Mouse (Mus musculus): ENCODE measurements around the gene Atoh7.
"Not testable (repeated sequence)": the region's sequence is repeated elsewhere in the genome, so short reads cannot be mapped to it uniquely, and the experiment has no call there.

Gene Atoh7

DNA sequence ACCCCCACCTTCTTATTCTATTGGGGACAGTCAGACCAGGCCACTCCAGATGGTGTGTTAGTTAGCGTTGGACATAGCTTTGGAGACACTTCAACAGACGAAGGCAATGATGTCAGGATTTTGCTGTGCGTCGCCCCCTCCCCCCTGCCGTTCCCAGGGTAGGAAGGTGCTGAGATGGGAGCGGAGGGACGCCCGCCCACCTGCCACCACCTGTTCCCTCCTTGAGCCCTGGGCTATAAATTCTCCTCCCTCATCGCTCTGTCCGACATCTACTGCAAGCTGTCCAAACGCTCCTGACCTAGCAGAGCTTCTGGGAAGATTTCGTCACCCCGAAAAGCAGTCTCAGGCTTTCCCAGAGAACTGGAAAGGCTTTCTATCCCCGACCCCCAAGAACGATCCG lies at the start of gene Atoh7:
Gene Atoh7 (plus strand): TSS at position 131 of the 400 bp plus-strand sequence.
- DNase-seq (ENCODE audit: low spot score in 2 of 2) = no peak

DNA sequence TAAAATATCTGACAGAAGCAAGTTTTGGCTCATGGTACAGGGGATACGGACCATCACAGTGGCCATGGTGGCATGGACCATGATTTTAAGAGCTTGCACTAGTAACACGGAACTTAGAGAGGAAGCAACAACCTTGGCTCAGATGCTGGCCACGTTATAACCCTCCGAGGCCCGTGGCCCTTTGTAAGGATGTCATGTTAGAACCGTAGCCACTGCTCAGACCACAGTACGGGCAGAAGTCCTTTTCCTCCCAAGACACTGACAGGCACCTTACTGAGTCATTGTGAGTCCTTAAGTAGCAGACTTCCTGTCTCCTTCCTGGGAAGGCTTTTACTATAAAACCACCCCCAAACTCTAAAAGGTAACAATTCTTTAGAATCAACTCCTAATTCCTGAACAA lies 48.2 kb upstream of the Atoh7 start:
- no peak for DNase-seq (ENCODE audit: low spot score in 2 of 2)

DNA sequence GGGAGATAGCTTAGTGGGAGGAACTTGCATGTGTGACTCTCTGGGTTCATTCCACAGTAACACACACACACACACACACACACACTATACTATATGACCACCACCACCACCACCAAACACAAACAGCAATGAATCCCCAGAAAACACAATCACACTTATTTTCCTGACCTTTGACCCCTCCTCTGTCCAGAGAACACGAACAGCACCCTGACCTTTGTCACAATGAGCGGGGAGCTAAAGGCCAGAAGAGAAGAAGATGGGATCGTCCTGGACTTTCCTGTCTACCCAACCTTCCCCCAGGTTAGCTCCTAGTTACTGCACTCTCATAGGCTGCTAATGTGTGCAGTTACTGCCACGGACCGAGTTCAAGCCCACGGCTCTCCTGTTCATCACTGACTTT lies 47.4 kb upstream of the Atoh7 start:
- no peak for DNase-seq (ENCODE audit: low spot score in 2 of 2)

DNA sequence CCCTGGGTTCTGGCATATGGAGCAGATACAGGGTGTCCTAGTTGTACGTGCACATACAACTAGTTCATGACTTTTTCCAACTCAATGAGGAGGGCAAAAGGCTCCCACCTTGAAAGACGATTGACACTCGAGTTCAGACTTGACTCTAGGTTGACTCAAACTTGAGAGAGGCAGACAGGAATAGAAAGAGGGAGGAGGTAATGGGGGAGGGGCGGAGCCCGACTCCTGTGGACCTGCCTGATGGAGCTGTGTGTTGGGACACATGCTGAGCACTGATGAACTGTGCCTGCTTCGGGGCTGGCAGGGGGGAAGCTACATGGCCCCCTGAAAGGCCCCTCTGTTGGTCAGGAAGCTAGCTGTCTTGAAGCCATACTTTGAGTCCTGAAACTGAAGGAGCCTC lies 46.4 kb upstream of the Atoh7 start:
- DNase-seq (ENCODE audit: low spot score in 2 of 2) = no peak

DNA sequence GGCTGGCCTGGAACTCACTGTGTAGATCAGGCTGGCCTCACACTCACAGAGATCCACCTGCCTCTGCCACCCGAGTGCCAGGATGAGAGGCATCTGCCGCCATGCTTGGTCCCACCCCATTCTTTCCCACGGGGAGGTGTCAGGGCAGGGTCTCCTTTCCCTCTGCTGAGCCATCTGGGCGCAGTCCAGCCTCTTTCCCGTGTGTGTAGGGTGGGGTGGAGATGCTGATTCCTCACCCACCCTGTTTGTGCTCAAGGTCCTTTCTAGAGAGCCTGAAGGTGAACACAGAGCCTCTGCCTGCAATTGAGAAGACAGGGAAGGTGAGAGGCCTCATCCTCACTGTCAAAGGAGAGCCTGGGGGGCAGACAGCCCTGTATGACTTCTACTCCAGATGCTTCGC lies 45.4 kb upstream of the Atoh7 start:
- DNase-seq (ENCODE audit: low spot score in 2 of 2) = not testable (repeated sequence)

DNA sequence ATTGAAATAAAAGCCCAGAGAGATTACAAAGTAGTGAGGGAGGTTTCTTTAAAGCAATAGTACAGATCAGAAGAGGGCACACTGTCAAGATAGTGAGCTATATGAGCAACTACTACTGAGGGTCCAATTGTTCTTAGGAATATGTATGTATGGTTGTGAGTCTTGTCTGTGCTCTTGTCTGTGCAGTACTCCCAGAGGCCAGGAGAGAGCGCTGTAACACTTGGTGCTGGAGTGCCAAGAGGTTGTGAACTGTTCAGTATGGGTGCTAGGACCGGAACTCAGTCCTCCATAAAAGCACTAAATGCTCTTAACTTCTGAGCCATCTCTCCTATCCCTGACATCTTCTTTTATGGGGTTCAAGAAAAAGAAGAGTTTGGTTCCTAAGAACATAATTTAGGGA lies 44.9 kb upstream of the Atoh7 start:
- no peak for DNase-seq (ENCODE audit: low spot score in 2 of 2)

DNA sequence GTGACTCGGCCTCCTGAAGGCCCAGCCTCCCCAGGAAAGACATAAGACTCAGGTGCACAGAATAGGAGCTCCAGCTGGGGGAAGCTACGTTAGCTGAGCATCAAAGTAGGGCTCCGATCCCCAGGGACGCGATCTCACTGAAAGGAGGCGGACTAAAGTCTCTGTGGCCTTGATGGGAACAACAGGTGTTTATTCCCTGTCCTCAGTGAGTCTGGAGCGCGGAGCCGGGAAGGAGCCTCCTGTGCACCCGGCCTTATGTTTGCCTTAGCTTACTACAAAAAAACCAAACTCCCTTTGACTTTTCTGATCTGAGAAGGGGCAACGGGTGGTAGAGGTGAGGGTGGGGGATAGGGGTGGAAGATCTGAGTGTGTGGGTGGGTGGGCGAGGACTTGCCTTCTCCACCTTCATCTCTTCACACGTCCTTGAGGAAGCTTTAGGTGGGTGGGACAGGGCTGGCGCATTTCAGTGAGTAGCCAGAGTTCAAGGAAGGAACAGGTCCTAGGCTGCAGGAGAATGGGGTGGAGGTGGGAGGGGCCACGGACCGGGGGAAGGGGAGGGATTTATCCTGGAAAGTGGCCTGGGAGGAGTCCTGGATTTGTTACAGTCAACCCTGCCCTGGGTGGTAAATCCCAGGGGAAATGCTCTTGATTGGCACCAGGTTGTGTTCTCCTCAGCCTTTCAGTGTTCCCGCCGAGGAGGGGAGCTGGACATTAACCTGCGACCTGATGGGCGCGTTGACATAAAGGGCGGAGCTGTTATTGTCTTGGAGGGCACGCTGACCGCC lies 42.3 kb upstream of the Atoh7 start:
- no peak for DNase-seq (ENCODE audit: low spot score in 2 of 2)

DNA sequence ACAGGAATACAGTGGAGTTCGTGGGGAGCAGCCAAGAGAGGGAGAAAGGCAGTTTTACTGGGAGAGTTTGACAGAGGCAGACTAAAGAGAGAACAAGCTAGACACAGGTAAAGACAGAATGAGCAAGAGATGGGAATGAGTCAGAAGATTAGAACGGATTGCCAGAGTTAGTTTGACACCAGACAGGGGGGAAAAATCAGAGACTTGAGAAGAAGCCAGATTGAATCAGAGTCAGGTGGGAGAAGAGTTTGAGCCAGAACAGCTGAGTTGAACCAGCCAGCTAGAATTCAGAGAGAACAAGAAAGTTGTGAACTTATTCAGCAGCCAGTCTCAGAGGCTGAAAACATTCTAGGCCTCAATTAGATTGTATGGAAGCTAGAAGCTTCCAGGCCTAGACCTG lies 39.6 kb upstream of the Atoh7 start, which contains the start of gene Pbld1:
Gene Pbld1 (plus strand): TSS at position 301 of the 400 bp plus-strand sequence.
- no peak for DNase-seq (ENCODE audit: low spot score in 2 of 2)

DNA sequence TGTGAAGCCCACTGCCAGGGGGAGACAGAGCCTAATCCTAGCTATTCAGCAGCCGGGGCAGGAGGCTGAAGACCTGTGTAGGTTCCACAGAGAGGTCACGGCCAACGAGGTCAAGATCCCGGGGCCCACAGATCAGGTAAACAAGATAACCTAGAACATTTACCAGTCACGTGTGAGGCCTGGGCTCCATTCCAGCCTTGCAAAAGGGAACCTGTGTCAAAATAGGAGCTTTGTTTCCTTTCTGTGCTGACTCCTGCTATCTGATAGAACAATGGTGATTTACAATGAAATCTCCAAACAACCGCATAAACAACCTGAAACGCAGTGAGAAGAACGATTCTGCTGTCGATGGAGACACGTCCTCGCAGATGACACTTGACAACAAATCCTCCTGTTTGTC lies 39.0 kb upstream of the Atoh7 start:
- DNase-seq (ENCODE audit: low spot score in 2 of 2) = no peak

DNA sequence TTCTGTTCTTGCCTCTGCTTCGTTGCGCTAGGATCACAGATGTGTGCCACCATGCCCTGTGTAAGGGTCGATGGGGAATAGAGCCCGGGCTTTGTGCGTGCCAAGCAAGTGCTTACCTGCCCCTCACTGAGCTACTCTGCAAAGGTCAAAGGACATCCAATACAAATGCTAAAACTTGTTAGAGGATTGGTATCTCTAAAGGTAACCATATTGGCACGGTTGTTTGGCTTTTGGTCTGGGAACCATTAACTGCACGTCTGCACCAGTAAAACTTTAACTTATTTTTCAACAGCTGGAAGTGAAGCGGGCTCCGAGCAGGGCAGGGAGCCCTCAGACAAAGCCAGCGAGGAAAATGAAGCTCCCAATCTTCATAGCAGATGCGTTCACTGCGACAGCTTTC lies 38.2 kb upstream of the Atoh7 start:
- DNase-seq (ENCODE audit: low spot score in 2 of 2) = no peak

DNA sequence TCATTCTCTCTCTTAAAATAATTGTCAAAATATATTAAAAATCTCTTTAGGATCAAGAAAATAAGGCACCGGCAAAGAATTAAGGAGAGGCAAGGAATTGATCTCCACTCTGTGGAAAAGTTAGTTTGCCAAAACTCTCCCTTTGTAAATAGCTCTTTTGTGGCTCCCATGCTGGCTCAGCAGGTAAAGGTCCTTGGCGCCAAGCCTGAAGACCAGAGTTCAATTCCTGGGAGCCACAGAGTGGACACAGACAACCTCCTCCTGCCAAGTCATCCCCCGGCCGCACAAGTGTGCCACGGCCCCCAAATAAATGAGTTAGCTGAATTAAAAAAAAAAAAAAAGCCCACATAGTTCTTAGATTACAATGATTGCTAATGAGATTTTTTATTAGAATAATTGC lies 36.8 kb upstream of the Atoh7 start:
- no peak for DNase-seq (ENCODE audit: low spot score in 2 of 2)

DNA sequence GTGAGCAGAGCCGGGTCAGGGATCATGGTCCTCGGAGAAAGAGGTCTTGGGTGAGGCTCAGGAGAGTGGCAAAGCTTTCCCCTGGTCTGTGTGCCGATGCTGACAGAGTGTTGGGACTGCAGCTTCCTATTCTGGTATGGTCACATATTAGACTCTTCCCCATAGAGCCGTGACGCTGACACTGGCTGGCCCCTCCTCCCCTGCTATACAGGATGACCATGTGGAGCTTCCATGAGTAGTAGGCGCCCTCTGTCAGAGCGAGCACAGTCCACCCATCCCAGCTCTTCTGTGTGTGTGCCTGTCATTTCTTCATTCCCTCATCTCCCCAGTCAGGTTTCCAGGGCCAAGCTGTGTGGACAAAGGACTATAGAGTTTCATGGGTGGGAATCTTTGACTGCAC lies 36.1 kb upstream of the Atoh7 start:
- DNase-seq (ENCODE audit: low spot score in 2 of 2) = no peak

DNA sequence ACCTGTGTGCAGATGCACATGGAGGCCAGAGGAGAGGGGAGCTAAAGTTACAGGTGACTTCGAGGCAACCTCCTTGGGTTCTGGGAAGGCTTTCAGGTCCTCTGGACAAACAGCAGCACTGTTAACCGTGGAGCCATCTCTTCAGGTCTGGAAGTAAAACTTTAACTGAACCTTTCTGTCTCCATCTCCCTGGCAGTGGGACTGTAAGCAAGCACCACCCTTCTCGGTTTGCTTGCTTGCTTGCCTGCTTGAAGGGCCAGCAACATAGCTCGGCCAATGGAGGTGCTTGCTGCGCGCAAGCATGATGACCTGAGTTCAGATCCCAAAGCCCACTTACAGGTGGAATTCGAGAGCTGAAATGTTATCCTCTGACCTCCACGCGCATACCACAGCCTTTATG lies 34.9 kb upstream of the Atoh7 start:
- DNase-seq (ENCODE audit: low spot score in 2 of 2) = no peak

DNA sequence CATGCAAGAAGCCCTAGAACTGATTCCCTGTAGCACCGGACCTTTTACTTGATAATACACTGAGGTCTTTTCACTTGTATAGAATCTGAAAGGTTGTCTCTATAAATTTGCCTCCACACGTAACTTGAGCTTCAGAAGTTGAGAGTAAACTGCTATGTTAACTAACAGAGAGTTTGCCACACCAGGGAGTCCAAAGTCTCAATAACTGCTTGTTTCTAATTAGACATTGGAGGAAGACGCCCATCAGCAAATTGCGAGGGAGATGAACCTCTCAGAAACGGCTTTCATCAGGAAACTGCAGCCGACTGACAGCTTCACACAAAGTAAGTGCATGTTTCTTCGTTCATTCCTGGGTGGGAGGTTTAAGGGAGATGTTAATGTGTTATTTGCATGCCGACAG lies 33.9 kb upstream of the Atoh7 start:
- DNase-seq (ENCODE audit: low spot score in 2 of 2) = no peak

DNA sequence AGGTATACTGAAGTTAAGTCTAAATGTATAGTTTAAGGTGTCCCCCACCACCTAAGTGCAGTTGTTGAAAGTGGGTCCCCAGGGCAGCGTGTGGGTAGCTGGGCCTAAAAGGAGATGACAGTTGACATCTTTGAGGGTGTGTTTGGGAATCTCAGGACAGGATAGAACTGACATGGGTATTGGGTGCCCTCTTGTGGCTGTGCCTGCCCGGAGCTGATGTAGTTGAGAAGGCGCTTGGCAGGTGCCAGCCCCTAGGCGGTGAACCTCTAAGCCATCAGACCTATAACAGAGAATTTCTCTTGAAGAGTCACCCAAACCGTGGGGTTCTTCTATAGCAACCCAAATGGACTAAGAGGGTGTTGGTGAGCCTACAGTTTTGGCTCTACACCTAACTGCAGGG lies 33.5 kb upstream of the Atoh7 start:
- DNase-seq (ENCODE audit: low spot score in 2 of 2) = peak; percentile 63 to 67

DNA sequence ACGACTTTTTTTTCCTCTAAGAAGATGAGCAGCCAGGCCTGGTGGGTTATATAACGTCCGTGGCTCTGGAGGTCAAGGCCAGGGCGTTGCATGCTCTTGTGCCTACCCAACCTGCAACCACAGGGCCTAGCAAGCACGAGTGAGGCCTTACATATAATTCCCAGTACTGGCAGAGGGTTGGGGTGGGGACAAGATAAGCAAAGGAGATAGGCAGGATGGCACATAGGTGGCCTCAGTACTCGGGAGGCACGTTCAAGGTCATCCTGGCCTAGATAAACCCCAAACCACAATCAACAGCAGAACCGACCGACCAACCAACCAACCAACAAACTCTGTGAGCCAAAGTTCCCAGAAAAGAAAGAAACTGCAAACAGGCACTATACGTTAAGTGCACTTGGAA lies 13.1 kb upstream of the Atoh7 start:
- DNase-seq (ENCODE audit: low spot score in 2 of 2) = no peak

DNA sequence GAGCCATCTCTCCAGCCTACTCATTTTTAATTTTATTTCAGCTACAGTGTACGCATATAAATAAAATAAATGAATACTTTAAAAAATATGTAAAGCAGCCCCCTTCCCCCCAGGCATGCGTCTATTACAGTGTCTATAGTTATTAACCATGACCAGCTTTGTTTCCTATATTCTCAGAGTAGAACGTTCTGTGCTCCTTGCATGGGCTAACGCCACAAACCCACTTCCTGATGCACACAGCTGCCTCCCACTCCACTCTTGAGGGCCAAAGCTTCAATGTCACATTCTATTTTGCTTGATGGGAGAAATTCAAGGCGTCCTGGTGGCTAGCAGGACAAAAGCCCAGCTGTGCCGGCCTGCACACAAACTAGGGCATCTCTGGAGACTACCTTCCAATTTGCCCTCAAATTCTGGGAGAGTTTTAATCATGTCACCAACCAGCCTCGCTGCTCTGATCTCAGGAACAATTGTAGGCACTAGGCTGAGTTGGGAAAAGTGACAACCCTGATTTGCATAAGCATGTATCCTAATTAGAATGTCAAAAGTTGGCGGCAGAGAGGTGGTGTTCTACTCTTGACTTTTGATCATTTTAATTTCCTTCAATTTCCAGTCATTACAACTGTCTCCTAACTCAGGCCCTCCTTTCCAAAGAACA lies 10.2 kb upstream of the Atoh7 start:
- DNase-seq (ENCODE audit: low spot score in 2 of 2) = no peak

DNA sequence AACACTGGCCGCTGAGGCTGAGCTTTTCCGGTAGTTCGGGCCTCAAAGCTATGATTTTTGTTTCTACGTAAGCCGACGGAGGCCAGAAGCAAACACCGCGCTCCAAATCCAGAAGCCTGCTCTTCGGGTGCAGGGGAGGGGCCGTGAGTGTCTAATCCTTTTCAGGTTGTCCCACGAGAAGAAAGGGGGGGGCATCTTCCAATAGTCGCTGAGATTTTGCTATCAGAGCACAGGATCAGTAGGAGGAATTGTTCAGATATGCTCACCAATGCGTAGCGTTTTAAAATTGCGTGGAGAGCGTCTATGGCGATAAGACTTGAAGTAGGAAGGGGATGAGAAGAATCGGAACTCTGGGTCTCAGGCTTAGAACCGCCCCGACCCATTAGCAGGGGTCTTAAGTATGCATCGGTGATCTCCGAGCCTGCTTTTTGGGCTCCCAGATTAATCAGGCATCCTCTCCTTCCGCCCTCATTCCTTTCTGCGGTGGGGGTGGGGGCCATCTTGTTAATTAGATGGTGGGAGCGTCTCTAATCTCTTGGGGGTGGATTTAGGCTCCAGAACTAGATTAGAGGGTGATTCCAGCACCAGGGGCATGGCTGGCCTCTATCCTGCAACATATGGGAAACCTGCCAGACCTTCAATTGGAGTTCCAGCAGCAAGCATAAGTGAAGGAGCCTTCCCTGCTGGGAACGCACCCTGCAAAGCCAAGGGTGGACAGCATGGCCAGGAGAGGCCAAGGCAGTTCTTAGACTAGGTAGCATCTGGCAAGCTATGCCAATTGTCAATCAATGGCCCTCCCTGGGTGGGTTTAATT lies 9.5 kb upstream of the Atoh7 start:
- DNase-seq (ENCODE audit: low spot score in 2 of 2) = no peak

DNA sequence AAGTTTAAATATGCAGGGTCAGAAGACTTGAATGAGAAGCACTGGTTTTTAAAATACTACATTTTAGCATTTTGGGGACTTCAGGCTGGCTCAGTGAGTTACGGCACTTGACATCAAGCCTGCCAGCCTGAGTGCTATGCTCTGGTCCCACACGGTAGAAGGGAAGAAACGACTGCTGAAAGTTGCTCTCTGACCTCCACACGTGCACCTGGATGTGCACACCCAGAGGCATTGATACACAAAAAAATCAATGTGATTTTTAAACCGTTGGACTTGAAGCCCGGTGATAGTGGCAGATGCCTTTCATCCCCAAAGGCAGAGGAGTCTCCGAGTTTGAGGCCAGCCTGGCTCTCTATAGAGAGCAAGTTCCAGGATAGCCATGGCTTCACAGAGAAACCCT lies 7.5 kb upstream of the Atoh7 start:
- DNase-seq (ENCODE audit: low spot score in 2 of 2) = no peak

DNA sequence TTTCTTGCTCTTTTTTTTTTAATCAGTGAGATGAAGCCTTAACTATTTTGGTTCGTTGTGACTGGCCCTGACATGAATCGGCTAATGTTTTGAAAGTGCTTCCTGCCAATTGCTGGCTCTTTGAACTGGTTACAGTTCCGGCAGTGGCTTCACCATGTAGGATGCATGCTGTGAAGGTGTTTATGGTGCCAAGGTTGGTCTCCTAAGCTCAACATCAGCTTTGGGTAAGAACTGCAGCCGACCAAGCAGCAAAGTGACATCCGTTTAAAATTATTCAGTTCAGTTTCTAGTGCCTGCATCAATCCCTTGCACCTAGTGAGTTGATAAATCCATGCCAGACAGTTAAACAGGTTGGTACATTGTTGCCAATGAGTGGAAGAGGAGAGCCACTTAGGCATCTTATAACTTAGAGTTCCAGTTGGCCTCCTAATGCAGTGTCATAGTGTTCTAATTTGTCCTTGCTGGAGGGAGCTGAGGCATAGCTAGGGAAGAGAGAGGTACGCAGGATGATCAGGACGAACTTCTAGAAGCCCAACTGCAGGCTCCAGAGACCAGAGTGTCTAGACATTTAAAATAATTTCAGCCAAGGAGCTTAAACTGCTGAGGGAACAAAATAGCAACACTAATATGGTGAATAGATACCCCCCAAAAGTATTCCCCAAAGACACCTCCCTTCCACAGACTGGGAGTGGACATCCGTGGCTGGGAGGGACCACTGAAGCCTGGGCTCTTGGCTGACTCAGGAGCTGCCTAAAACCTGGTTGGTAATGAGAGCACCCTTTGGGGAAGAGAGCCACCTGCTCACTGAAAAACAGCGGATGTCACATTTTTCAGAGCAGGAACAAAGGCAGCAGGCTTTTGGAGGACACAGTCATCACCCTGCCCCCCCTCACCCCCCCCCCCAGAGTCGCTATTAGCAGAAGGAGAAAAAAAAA lies 6.6 kb upstream of the Atoh7 start:
- DNase-seq (ENCODE audit: low spot score in 2 of 2) = no peak

DNA sequence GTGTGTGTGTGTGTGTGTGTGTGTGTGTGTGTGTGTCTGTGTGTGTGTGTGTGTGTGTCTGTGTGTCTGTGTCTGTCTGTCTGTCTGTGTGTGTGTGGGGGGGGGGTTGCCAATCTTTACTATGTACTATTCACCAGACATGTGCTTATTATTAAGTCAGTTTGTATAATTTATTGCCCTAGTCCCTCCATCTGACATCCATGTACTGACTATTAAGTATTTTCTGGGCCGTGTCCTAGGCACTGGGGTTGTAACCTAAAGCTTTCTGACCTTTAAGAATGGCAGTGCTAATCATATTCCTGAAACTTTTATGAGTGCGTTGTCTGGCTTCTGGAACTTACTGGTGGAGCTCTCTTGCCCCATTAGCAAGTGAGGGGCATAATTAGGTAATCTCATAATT lies 2.7 kb upstream of the Atoh7 start:
- no peak for DNase-seq (ENCODE audit: low spot score in 2 of 2)

DNA sequence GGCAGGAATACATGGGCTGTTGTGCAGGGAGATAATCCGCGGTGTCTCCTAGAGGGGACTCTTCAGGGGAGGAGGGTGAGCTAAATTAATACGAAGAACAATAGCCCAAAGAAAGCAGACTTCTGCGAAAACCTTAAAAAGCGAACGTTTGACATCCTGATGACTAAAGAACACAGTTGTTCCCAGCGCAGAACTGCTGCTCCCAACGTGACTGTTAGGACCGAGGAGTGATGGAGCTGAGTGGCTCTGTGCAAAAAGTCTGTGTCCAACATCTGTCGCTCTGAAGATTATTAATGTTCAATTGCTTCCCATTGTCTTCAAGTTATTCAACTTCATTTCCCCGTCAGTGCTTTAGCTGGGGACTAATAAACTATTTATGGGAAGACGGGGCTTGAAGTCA lies 1.3 kb upstream of the Atoh7 start:
- no peak for DNase-seq (ENCODE audit: low spot score in 2 of 2)

All from urinary bladder, postnatal 4 days (tissue).